20 mouse cellular contexts compared by ENCODE assay signal in the genomic region with DNA sequence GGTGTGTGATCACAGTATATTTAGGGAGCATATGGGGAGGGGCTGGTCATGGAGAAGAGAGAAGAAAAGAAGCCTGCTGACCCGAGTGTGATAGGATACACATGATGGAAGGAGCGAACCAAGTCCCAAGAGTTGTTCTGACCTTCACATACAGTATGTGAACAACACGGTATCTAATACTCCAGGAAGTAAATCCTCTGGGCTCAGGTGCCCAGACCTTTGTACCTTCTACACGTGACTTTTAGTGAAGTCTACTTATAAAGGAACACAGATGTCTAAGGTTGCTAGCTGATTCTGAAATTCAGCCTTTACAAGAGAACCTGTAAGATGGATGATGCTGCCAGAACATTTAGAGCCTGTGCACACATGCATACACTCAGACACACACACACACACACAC. TPM values are rescaled to one million over a fixed set of nuclear protein-coding genes. Genes with fewer than 3 reads are reported as not detected.
DNase-seq lines count a peak whose midpoint lies in the region; ATAC-seq and TF ChIP-seq lines count a peak whose summit lies in the region.
"Had no signal": no experiment of that assay in that cellular context is flagged by ENCODE, and none has a peak within 500 bp of the region (broad histone marks: within the 10 kb centered on the region; RNA-seq: fewer than 3 reads in every experiment).

No protein-coding gene starts in this region.

- H3K27me3 ChIP-seq in embryonic facial prominence, embryonic 12.5 days: no peaks in the 10 kb centered on the region
- H3K27me3 ChIP-seq in embryonic facial prominence, embryonic 10.5 days (replicated peaks; ENCODE audit: low read depth, poor library complexity, severe bottlenecking): no peaks in the 10 kb centered on the region
- H3K27me3 ChIP-seq in midbrain, embryonic 11.5 days (ENCODE audit: control insufficient read depth, insufficient read depth, low read length): no peaks in the 10 kb centered on the region
- H3K27me3 ChIP-seq in midbrain, embryonic 10.5 days (ENCODE audit: low read depth, poor library complexity, severe bottlenecking): no peaks in the 10 kb centered on the region
- no peaks in the 10 kb centered on the region for H3K27me3 ChIP-seq in intestine, postnatal 0 days (replicated peaks; ENCODE audit: control insufficient read depth, insufficient read depth, low read length)
- H3K27me3 ChIP-seq: CH12.LX; forebrain, embryonic 13.5 days; Patski had no signal

- H3K9ac ChIP-seq in embryonic facial prominence, embryonic 12.5 days: no peak overlapping the region
- H3K9ac ChIP-seq in midbrain, embryonic 11.5 days (ENCODE audit: low read length): no peak overlapping the region
- H3K9ac ChIP-seq in intestine, postnatal 0 days (ENCODE audit: low read depth, low read length): no peak overlapping the region
- H3K9ac ChIP-seq: forebrain, embryonic 13.5 days; forebrain, postnatal 0 days had no signal

- peaks cover 5% of the 10 kb centered on the region for H3K9me3 ChIP-seq in embryonic facial prominence, embryonic 12.5 days
- H3K9me3 ChIP-seq in embryonic facial prominence, embryonic 10.5 days: 0 out of 2 replicates have a peak, but pooled peaks cover 5% of the 10 kb centered on the region
- H3K9me3 ChIP-seq in midbrain, embryonic 11.5 days (ENCODE audit: control insufficient read depth, low read length): no peaks in the 10 kb centered on the region; the same call in 1 of the 2 replicates
- H3K9me3 ChIP-seq in midbrain, embryonic 10.5 days (replicated peaks): 0 out of 2 replicates have a peak, but pooled peaks cover 3% of the 10 kb centered on the region
- H3K9me3 ChIP-seq in intestine, postnatal 0 days (ENCODE audit: control insufficient read depth): no peaks in the 10 kb centered on the region

- TF ChIP-seq CTCF in intestine, postnatal 0 days (IDR thresholded peaks at IDR 0.05; ENCODE audit: low read depth): no peak

- no peaks in the 10 kb centered on the region for H3K4me1 ChIP-seq in embryonic facial prominence, embryonic 12.5 days
- H3K4me1 ChIP-seq in embryonic facial prominence, embryonic 10.5 days: peaks cover 4% of the 10 kb centered on the region; the same call in 1 of the 2 replicates
- H3K4me1 ChIP-seq in midbrain, embryonic 11.5 days (ENCODE audit: control insufficient read depth, insufficient read depth, low read length): no peaks in the 10 kb centered on the region
- no peaks in the 10 kb centered on the region for H3K4me1 ChIP-seq in midbrain, embryonic 10.5 days
- no peaks in the 10 kb centered on the region for H3K4me1 ChIP-seq in intestine, postnatal 0 days (replicated peaks; ENCODE audit: control insufficient read depth, insufficient read depth, low read length)

- WGBS in embryonic facial prominence, embryonic 12.5 days: 77% methylated on average over 4 of the region's 4 CpGs
- WGBS in embryonic facial prominence, embryonic 10.5 days: 87% methylated on average over 4 of the region's 4 CpGs
- WGBS in midbrain, embryonic 11.5 days: 85% methylated on average over 4 of the region's 4 CpGs
- WGBS in midbrain, embryonic 10.5 days: 90% methylated on average over 4 of the region's 4 CpGs
- WGBS in intestine, postnatal 0 days: 52% methylated on average over 4 of the region's 4 CpGs

- no peak for DNase-seq in embryonic facial prominence, embryonic 10.5 days (ENCODE audit: low spot score)
- peak; percentile 57 for DNase-seq in midbrain, embryonic 11.5 days (ENCODE audit: low spot score, missing footprints)
- no peak for DNase-seq in midbrain, embryonic 10.5 days (ENCODE audit: low spot score)
- no peak for DNase-seq in c-Kit-positive CD71-positive TER-119-positive erythroid progenitor cells, embryonic 14.5 days (ENCODE audit: low spot score)
- DNase-seq: adrenal gland, adult 8-10 months; adrenal gland, postnatal 14 days; adrenal gland, postnatal 36 days; B cell, adult 2 months; cerebellum, adult 11 months; cerebellum, adult 18-20 months; cerebellum, adult 9-10 months; cerebellum, postnatal 25 days; forebrain, postnatal 0 days had no signal

- no peak overlapping the region for H3K4me2 ChIP-seq in embryonic facial prominence, embryonic 12.5 days (replicated peaks)
- H3K4me2 ChIP-seq in midbrain, embryonic 11.5 days: no peak overlapping the region
- no peak overlapping the region for H3K4me2 ChIP-seq in intestine, postnatal 0 days (replicated peaks; ENCODE audit: low read depth)
- H3K4me2 ChIP-seq: forebrain, embryonic 13.5 days had no signal

- ATAC-seq in embryonic facial prominence, embryonic 12.5 days (ENCODE audit: insufficient number of reproducible peaks, insufficient read depth, low FRiP score, low TSS enrichment): no peak
- ATAC-seq in midbrain, embryonic 11.5 days (ENCODE audit: low FRiP score): no peak
- ATAC-seq in intestine, postnatal 0 days: peak; percentile 84
- ATAC-seq: activated CD4-positive, CD25-positive, alpha-beta regulatory T cell, adult 4 months; CD4-positive, CD25-positive, alpha-beta regulatory T cell, adult 4 months; Patski had no signal

- H3K36me3 ChIP-seq in embryonic facial prominence, embryonic 12.5 days: no peaks in the 10 kb centered on the region
- peaks cover 6% of the 10 kb centered on the region; the same call in 1 of the 2 replicates for H3K36me3 ChIP-seq in embryonic facial prominence, embryonic 10.5 days (replicated peaks)
- no peaks in the 10 kb centered on the region for H3K36me3 ChIP-seq in midbrain, embryonic 11.5 days (ENCODE audit: control insufficient read depth, insufficient read depth, low read length)
- no peaks in the 10 kb centered on the region; the same call in 1 of the 2 replicates for H3K36me3 ChIP-seq in midbrain, embryonic 10.5 days
- H3K36me3 ChIP-seq in intestine, postnatal 0 days (ENCODE audit: control insufficient read depth, insufficient read depth): no peaks in the 10 kb centered on the region

- H3K27ac ChIP-seq in embryonic facial prominence, embryonic 12.5 days: peak overlapping the region; percentile 61
- H3K27ac ChIP-seq in embryonic facial prominence, embryonic 10.5 days (replicated peaks): no peak overlapping the region
- H3K27ac ChIP-seq in midbrain, embryonic 11.5 days (ENCODE audit: low read depth, low read length): no peak overlapping the region
- H3K27ac ChIP-seq in midbrain, embryonic 10.5 days (replicated peaks): no peak overlapping the region
- H3K27ac ChIP-seq in intestine, postnatal 0 days (ENCODE audit: low read depth, low read length): no peak overlapping the region
- H3K27ac ChIP-seq: forebrain, embryonic 13.5 days had no signal

- no peak overlapping the region for H3K4me3 ChIP-seq in embryonic facial prominence, embryonic 12.5 days
- H3K4me3 ChIP-seq in embryonic facial prominence, embryonic 10.5 days: no peak overlapping the region
- no peak overlapping the region for H3K4me3 ChIP-seq in midbrain, embryonic 11.5 days (ENCODE audit: low read depth, low read length)
- no peak overlapping the region for H3K4me3 ChIP-seq in midbrain, embryonic 10.5 days
- no peak overlapping the region for H3K4me3 ChIP-seq in intestine, postnatal 0 days (ENCODE audit: low read depth, low read length)
- H3K4me3 ChIP-seq: forebrain, embryonic 13.5 days had no signal

RNA-seq across cellular contexts. Expression of gene Wars2, which starts 15.4 kb away (rescaled TPM):
- 8.1 and 9.1 TPM in 2 replicates for polyA plus RNA-seq in embryonic facial prominence, embryonic 12.5 days (2016; fragmentation: Nextera tagmentation; extraction: Ambion mirVana)
- polyA plus RNA-seq in embryonic facial prominence, embryonic 10.5 days (2016; fragmentation: Nextera tagmentation; extraction: Ambion mirVana): 7.7 and 8.4 TPM in 2 replicates
- polyA plus RNA-seq in midbrain, embryonic 11.5 days (2014; fragmentation: Nextera tagmentation; extraction: Ambion mirVana): 6.1 and 6.9 TPM in 2 replicates
- 7.8 and 8.7 TPM in 2 replicates for polyA plus RNA-seq in midbrain, embryonic 10.5 days (2016; fragmentation: Nextera tagmentation; extraction: Ambion mirVana)
- polyA plus RNA-seq in intestine, postnatal 0 days (2015; fragmentation: Nextera tagmentation; extraction: Ambion mirVana): 2.9 and 3.9 TPM in 2 replicates
